Mouse (Mus musculus) lung, postnatal 14 days (tissue): Measurements from ENCODE around the gene Nanos3.

Experiments used
- DNase-seq: peaks from one replicate; pipeline ENCODE4 v3.0.0; 2021

Nanos3 gene

GRCm38 (mm10) chr8:84200652-84201544 is 15.9 kb upstream of the Nanos3 start:
- peak; percentile 89 for DNase-seq

DNA sequence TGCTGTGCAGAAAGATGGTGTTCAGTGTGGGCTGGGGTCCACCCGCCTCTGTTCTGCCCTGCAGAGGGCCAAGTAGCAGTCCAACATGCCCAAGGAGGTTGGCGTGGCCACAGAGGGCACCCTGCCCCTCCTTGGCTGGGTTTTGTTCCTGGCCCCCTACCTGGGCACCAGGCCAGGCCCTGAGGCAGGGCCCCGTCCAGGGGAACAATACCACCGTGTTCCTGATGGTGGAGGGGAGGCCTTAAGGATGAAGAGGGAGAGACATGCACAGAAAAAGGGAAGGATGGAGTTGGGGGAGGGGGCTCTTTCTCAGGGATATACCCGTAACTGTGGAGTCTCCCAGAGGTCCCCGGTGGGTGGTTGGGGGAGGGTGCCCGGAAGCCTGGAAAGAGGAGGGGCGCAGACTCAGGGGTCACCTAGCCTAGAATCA is 15.1 kb upstream of the Nanos3 start:
- no peak for DNase-seq

DNA sequence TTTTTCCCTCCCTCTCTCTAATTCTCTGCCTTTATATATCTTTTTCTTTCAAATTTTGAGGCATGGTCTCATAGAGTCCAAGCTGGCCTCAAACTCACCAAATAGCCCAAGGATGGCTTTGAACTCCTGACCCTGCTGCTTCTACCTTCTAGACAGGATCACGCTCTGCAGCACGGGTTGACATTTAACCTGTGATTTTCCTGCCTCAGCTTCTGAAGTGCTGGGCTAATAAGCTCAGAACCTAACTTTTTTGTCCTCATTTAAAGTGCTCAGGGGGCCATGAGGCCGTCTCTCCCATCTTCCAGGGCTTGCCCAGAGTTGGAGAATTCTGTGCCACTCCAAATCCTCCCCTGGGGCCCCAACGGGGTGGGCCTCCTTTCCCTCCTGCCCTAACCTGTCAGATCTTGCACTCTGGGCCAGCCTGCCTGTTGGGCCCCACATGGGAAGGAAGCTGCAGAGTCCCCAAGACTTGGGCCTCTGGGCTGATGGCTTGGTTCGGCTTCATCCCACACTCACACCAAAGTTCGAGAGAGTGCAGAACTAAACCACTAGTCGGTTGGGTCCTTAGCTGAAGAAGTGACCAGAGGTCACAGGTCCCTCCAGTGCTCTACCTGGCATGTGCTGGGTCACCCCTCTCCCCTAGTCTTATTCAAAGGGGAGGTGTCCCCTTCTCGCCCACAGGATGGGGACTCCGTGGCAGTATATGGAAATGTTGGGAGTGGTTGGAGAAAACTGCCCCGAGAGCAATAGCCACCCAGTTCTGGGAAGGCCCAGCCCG is 14.5 kb upstream of the Nanos3 start:
- no peak for DNase-seq

- DNase-seq: no peak
Observed at GRCm38 (mm10) chr8:84198871-84199270, 13.9 kb upstream of the Nanos3 start.

- peak; percentile 95 for DNase-seq
Observed at GRCm38 (mm10) chr8:84197922-84198774, 13.1 kb upstream of the Nanos3 start.

DNA sequence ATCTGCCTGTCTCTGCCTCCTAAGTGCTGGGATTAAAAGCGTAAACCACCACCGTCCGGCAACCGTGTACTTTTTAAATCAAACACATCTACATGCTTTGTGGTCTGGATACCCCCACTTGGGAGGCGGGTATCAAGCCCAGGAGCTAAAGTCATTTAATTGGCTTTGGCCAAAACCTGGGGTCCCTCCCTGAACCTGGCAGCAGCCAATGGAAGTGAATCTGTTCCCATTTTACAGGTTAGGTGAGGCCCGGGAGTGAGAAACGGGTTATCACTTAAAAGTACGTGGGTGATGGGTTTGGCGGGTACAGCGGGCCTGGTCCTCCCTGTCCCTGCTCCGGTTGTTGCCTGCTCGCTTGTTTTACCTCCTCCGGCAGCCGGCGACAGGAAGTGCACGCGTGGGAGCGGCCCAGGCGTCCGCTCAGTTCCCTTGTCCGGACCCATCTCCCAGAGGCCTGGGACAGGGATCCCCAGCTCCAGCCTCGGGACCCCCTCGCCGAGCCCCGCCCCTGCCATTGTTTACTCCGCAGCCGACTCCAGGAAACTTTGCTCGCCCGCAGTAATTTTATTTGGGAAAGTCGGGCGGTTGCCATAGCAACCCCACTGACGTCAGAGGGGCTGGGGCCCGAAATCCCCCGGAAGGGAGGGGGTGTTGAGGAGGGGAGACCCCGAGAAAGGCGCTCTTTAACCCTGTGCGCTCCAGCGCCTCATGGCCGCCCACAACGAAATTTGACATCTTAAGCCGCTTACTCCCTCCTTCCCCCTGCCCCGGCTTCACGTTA is 12.3 kb upstream of the Nanos3 start:
- peak; percentile 93 for DNase-seq

DNA sequence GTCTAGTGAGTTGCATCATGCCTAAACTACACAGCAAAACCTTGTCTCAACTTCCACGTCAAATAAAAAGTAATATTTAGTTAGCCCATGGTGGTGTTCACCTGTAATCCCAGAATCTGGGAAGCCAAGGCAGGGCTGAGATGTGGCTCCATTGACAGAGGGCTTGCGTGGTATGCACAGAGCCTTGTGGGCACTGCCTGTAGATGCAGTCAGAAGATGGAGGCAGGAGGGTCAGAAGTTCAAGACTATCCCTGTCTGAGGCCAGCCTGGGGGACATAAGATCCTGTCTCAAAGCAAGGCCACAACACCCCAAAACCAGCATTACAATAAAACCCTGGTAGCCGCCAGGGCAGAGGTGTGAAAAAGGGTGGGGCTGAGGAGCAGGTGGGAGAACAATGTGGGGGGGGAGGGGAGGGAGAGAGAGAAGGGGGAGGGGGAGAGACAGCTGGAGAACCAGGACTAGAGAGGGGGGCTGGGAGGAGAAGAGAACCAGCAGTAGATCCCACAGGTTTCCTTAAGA is 9.3 kb upstream of the Nanos3 start:
- no peak for DNase-seq

- no peak for DNase-seq
Observed at GRCm38 (mm10) chr8:84193566-84193965, 8.5 kb upstream of the Nanos3 start.

DNA sequence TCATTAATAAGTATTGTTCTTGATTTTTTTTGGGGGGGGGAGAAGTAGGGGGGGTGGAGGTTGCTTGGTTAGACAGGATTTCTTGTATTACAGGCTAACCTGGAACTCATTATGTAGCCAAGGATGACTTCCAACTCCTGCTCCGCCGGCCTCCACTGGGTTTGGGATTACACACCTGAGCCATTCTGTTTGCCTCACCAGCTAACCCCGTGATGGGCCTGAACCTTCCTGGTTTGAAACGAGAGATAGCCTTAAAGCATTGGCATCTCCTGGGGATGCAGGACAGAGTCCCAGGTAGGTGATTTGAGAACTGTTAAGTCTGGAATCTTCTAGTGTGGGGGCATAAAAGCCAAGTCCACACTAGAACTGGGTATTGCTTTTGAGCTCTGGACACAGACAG is 8.1 kb upstream of the Nanos3 start:
- DNase-seq: no peak

DNA sequence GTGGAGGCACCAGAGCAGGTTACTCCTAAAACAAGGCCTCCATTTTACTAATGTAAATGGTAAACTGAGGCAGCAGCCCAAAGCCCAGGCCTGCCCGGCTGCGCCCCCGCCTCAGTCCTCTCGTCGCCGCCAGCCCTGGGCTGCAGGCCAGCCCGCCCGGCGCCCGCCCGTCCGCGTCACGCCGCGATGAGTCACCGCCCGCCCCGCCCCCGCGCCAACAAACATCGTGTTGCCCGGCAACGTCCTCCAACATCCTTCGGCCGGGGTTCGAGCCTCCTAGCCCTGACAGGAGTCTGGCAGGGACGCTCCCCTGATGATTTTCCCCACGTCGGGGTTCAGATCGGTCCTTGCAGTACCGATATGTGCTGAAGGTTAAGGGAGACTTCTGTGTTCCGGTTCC is 7.5 kb upstream of the Nanos3 start:
- peak; percentile 92 for DNase-seq

- peak; percentile 84 for DNase-seq
Observed at GRCm38 (mm10) chr8:84192023-84192422, 7.0 kb upstream of the Nanos3 start.

GRCm38 (mm10) chr8:84190191-84190867 is 5.3 kb upstream of the Nanos3 start:
- no peak for DNase-seq

GRCm38 (mm10) chr8:84189603-84190002 is 4.6 kb upstream of the Nanos3 start:
- peak; percentile 61 for DNase-seq

DNA sequence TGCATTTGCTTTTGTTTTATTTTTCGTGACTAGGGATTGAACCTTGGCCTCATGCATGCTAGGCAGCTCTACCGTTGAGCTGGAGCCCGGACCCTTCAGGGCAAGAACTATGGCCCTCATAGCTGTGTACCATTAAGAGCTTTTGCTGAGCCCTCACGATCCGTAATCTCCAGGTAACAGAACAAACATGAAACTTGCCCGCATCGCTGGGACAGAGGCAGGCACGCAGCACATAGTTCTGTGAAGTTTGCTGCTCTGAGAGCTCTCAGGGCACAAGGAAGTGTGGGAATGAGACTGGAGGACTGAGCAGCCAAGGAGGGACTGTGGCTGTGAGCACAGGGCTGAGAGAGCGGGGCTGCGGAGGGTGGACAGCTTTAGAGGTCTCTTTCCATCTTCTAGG is 3.7 kb upstream of the Nanos3 start:
- no peak for DNase-seq

GRCm38 (mm10) chr8:84187065-84187755 is 2.2 kb upstream of the Nanos3 start:
- peak; percentile 74 for DNase-seq

DNA sequence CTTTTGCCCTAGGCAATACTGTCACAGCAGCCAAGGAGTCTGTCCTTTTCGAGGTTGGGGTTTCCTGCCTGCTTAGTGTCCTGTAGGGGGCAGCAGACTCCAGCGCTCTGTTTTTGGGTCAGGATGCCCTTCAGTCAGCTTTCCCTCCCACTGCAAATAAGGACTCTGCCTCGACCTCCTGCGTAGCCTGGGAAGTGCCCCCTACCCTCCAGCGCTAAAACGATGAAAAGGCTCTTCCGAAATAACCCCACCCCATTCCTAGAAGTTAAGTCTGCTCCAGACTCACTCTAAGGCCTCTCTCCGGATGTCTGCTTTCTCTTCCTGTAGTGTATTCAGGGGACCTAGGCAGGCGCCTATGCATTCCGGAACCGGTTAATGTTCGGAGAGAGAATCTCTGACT is 1.5 kb upstream of the Nanos3 start:
- DNase-seq: peak; percentile 86

DNA sequence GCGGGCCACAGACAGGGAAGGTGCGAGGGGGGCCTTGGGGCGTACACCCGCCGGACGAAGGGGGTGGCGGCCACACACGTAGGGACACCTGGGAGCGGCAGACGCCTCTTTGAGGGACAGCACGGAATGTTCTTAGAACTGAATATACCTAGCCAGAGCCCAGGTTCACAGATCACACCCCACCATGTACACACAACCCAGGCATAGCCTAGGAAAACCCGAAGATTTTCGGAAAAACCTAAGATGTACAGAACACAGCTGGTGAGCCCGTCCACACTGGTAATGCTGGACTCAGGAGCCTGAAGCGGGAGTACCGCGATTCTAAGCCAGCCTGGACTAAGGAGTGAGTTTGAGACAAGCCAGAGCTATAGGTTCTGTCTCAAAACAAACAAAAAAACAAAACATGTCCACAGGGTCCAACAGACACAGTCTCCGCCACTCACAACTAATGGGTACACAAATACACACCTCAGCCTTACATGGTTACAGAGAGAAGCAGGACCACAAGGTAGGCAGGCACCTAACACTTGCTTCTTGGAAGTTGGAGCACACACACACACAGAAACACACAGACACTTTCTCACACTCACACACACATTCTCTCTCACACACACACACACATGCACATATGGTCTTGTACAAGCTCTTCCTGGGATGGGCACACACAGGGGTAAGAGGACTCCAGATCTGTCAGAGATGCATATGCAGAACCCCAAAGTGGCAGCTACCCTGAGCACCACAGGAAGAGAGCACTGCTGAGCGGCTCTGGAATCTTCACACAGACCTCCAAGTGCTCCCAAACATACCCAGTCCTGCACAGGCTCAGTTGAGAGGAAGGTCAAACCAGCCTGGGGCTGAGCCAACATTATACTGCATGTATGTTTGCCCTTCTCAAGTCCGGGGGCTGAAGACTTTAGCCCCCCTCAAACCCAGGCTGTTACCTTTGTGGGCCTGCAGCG is 653 bp downstream of the Nanos3 start:
- DNase-seq: no peak

DNA sequence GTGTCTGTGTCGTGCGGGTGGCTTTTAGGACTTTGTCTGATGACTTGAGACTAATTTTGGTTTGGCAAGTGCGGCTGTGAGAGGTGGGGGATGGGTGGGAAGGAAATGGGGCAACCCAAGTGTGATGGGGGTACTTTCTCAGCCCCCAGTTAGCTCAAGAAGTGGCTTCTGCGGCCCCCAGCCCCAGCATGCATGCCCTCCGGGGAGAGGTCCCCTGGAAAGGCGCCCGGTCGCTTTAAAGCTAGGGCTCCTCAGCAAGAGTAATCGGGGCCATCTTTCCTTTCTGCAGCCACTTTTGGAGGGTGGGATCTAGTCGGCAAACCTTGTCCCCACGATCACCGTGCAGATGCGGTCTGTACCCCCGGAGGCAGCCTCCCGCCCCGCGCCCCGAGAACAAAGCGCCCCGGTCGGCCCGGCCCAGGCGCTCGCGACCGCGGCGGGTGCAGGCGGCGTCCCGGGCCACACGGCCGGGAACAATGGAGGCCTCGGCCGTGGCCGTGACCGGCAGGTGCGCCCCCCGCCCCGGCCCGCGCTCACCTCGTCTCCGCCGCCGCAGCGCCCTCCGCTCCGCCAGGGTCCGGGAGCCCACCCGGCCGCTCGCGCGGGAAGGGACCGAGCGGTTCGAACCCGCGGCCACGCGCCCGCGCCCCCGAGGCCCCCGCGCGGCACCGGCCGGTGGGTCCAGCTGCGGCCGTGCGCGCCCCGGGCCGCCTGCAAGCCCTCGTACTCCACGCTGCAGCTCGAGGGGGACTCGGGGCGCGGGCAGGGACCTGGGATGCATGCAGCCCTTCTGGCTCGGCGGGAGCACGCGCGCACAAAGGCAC is 1.5 kb downstream of the Nanos3 start:
- peak; percentile 42 for DNase-seq

DNA sequence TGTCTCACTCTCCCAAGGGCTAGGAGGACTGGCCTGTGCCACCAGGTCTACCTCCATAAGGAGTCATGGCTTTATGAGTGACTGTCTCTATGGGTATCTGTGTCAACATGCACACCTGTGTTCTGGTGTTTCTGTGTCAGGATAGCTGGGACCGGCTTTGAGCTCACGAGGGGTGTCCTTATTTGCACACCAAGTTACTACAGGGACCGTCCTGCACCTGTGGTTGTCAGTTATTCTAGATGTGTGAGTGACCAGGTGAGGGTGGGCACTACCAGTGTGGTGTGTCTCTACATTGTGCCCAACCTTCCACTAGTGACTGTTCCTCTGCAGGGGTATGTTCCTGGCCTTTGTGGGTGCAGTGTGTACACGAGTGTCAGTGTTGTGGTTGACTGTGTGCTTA is 2.2 kb downstream of the Nanos3 start:
- DNase-seq: no peak
